Mouse (Mus musculus) G1E (cell line): Measurements from ENCODE around the gene Pcbp1.

Experiments used
- CTCF ChIP-seq: IDR thresholded peaks from 2 replicates; pipeline ENCODE4 v1.5.1; 2012; ENCODE audit warnings: low read depth, low read length, inconsistent platforms, mixed read lengths
- GATA1 ChIP-seq: IDR thresholded peaks from 2 replicates; pipeline ENCODE4 v1.6.1; 2012; ENCODE audit warnings: borderline replicate concordance, low read length, inconsistent platforms, mixed read lengths
- POLR2AphosphoS5 ChIP-seq: IDR thresholded peaks from 2 replicates; pipeline ENCODE4 v1.6.1; 2012; ENCODE audit warnings: low read depth, low read length, inconsistent platforms; ENCODE audit not compliant: insufficient replicate concordance
- TAL1 ChIP-seq: conservative IDR thresholded peaks from 2 replicates; pipeline ENCODE4 v1.6.1; 2012; ENCODE audit warnings: low read depth, low read length, inconsistent platforms, mixed read lengths

DNA sequence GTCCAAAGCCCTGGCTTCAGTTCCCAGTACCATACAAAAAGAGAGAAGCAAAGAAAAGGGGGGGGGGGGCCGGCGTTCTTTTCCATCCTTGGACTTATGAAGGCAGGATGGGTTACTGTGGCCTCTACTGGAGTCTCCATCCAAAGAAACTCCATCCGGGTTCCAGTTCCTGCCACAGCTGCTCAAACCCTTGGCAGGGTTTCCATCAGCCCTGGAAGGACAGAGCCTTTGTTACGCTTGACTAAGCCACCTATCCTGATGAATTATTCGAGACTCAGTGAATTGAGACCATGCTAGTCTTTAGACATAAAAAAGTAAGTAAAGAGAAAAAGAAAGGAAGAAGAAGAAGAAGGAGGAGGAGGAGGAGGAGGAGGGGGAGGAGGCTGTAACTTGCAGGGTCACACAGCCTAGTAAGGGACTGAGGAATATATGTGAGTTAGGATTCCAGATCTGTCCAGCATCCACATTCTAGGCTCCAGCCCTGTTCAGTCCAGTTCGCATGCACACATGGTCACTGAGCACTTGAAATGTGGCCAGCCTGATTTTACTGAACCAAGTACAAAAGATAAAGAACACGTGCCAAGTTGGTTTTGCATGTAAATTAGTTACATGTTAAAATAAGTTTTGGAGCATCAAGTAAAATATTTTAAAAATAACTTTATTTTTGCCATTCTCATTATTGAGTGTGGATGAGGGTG, 40.0 kb downstream of the Pcbp1 start:
- no peak for TF ChIP-seq GATA1
- TF ChIP-seq CTCF: no peak
- no peak for TF ChIP-seq TAL1
- no peak for TF ChIP-seq POLR2AphosphoS5
